Mouse (Mus musculus): ENCODE data around the gene Grm4. TPM values are rescaled to one million over a fixed set of nuclear protein-coding genes. Genes with fewer than 3 reads are reported as not detected.

The Grm4 gene
- total and polyA plus RNA-seq, 3 experiments = not detected

- in situ Hi-C loops (cut with MboI; ENCODE audit: low pct_ligation_motif_present, low pct_unique_long_range_greater_than_20kb, low sequenced_read_pairs) = loop anchor here (25.0 kb wide), 1 partner anchor 470 kb away; the partner anchor contains the start of gene Bak1
- H3K27ac ChIP-seq (ENCODE audit: insufficient read depth, low read depth) = no peak overlapping the region
- peaks cover 70% of the 10 kb centered on the region for H3K27me3 ChIP-seq (replicated peaks)
- TF ChIP-seq MYC (IDR thresholded peaks at IDR 0.05; ENCODE audit: low read depth, low read length) (no peak), CHD1 (IDR thresholded peaks at IDR 0.05; ENCODE audit: low read depth, low read length) (no peak), NRF1 (IDR thresholded peaks at IDR 0.05; ENCODE audit: low read depth, low read length) (no peak), GABPA (IDR thresholded peaks at IDR 0.05; ENCODE audit: insufficient replicate concordance, low read depth, low read length) (no peak), MEF2A (IDR thresholded peaks at IDR 0.05; ENCODE audit: borderline replicate concordance, low read depth, low read length) (no peak), ZKSCAN1 (IDR thresholded peaks at IDR 0.05; ENCODE audit: borderline replicate concordance, low read depth, low read length) (no peak), ETS1 (conservative IDR thresholded peaks at IDR 0.05; ENCODE audit: low read depth, low read length) (no peak), IRF4 (IDR thresholded peaks at IDR 0.05; ENCODE audit: low read depth, low read length) (no peak), KAT2A (IDR thresholded peaks at IDR 0.05; ENCODE audit: insufficient replicate concordance, low read length) (no peak), TCF12 (IDR thresholded peaks at IDR 0.05; ENCODE audit: low read depth, low read length) (no peak), RAD21 (IDR thresholded peaks at IDR 0.05; ENCODE audit: low read depth, low read length) (no peak), E2F4 (IDR thresholded peaks at IDR 0.05; ENCODE audit: insufficient replicate concordance, low read depth, low read length) (no peak)
- peaks cover 0 to 14% of the 10 kb centered on the region in 2 experiments; a peak in 2 of 4 replicates for H3K4me1 ChIP-seq (ENCODE audit: control insufficient read depth in 1 of 2, insufficient read depth in 2 of 2)
- dilution Hi-C loops (cut with MboI; ENCODE audit: extremely low pct_ligation_motif_present, extremely low pct_unique_long_range_greater_than_20kb, low sequenced_read_pairs) = no loop called here
- H3K79me2 ChIP-seq (replicated peaks; ENCODE audit: control insufficient read depth, extremely low read depth, insufficient read depth, poor library complexity, severe bottlenecking) = no peaks in the 10 kb centered on the region
- H3K9me3 ChIP-seq (replicated peaks; ENCODE audit: low read length) = peaks cover 8% of the 10 kb centered on the region
- H3K4me2 ChIP-seq (ENCODE audit: insufficient read depth, low read depth, poor library complexity, severe bottlenecking) = no peak overlapping the region
- no peak overlapping the region for H3K4me3 ChIP-seq (replicated peaks in 1 of 3; ENCODE audit: low read depth in 2 of 3, low read length in 2 of 3, poor library complexity in 1 of 3)
- no peak overlapping the region for H3K9ac ChIP-seq (ENCODE audit: insufficient read depth, low read depth)
- no peak for DNase-seq (ENCODE audit: extremely low read depth)
- no peaks in the 10 kb centered on the region for H3K36me3 ChIP-seq (replicated peaks in 1 of 2; ENCODE audit: control insufficient read depth in 1 of 2, insufficient read depth in 1 of 2, low read length in 1 of 2)
Measured at GRCm38 (mm10) chr17:27506871-27507590, 14.2 kb downstream of the Grm4 start.

- Histone ChIP-seq H3K27me3 (replicated peaks) (peaks cover 65% of the 10 kb centered on the region), H3K36me3 (replicated peaks in 1 of 2; ENCODE audit: control insufficient read depth in 1 of 2, insufficient read depth in 1 of 2, low read length in 1 of 2) (no peaks in the 10 kb centered on the region), H3K79me2 (replicated peaks; ENCODE audit: control insufficient read depth, extremely low read depth, insufficient read depth, poor library complexity, severe bottlenecking) (no peaks in the 10 kb centered on the region), H3K4me3 (replicated peaks in 1 of 3; ENCODE audit: low read depth in 2 of 3, low read length in 2 of 3, poor library complexity in 1 of 3) (no peak overlapping the region), H3K9me3 (replicated peaks; ENCODE audit: low read length) (peaks cover 5% of the 10 kb centered on the region), H3K9ac (ENCODE audit: insufficient read depth, low read depth) (no peak overlapping the region), H3K4me1 (ENCODE audit: control insufficient read depth in 1 of 2, insufficient read depth in 2 of 2) (peaks cover under 1 to 16% of the 10 kb centered on the region in 2 experiments), H3K4me2 (ENCODE audit: insufficient read depth, low read depth, poor library complexity, severe bottlenecking) (no peak overlapping the region), H3K27ac (ENCODE audit: insufficient read depth, low read depth) (no peak overlapping the region)
- no peak for DNase-seq (ENCODE audit: extremely low read depth)
- dilution Hi-C loops (cut with MboI; ENCODE audit: extremely low pct_ligation_motif_present, extremely low pct_unique_long_range_greater_than_20kb, low sequenced_read_pairs) (no loop called here), in situ Hi-C loops (cut with MboI; ENCODE audit: low pct_ligation_motif_present, low pct_unique_long_range_greater_than_20kb, low sequenced_read_pairs) (loop anchor here (25.0 kb wide), 1 partner anchor 469 kb away; the partner anchor contains the start of gene Bak1)
- TF ChIP-seq EP300 (IDR thresholded peaks at IDR 0.05; ENCODE audit: low read length) = no peak
- TF ChIP-seq MXI1 (IDR thresholded peaks at IDR 0.05; ENCODE audit: low read depth, low read length) = no peak
- TF ChIP-seq POLR2AphosphoS2 (IDR thresholded peaks at IDR 0.05; ENCODE audit: low read depth, low read length) = no peak
- TF ChIP-seq TCF12 (IDR thresholded peaks at IDR 0.05; ENCODE audit: low read depth, low read length) = no peak
- TF ChIP-seq ELF1 (IDR thresholded peaks at IDR 0.05; ENCODE audit: low read depth, low read length) = no peak
- no peak for TF ChIP-seq POLR2A (IDR thresholded peaks at IDR 0.05; ENCODE audit: low read depth, low read length)
- TF ChIP-seq CHD1 (IDR thresholded peaks at IDR 0.05; ENCODE audit: low read depth, low read length) = no peak
- TF ChIP-seq SMC3 (IDR thresholded peaks at IDR 0.05; ENCODE audit: low read depth, low read length) = no peak
Measured at GRCm38 (mm10) chr17:27506362-27506761, 14.8 kb downstream of the Grm4 start.

Measured in CH12.LX (cell line).